Mouse (Mus musculus) cerebellum, adult (tissue): ENCODE results near the gene Gm13102.
"Not testable (repeated sequence)": the region's sequence is repeated elsewhere in the genome, so short reads cannot be mapped to it uniquely, and the experiment has no call there.

Experiments
- ATAC-seq: cut with Nextera tagmentation; 2 replicates; pipeline ENCODE4 v1.9.2; 2017; ENCODE audit warnings: mild to moderate bottlenecking, moderate library complexity, mixed read lengths; ENCODE audit not compliant: insufficient number of reproducible peaks, low FRiP score, low TSS enrichment

The Gm13102 gene

GRCm38 (mm10) chr4:144106174-144106573, at the start of gene Gm13102:
Gm13102 (plus strand) TSS chr4:144106474.
- ATAC-seq, result not testable (repeated sequence)

- ATAC-seq, result not testable (repeated sequence)
Observed at GRCm38 (mm10) chr4:144058826-144059225, 47.4 kb upstream of the Gm13102 start, which contains the start of gene Pramel4. Pramel4 (plus strand) TSS chr4:144059126.
